Mouse (Mus musculus) NIH3T3 (cell line): Measurements from ENCODE around the gene Bpifb2.
A peak's percentile ranks its signal among the peaks of the same experiment; 100 is the strongest.
"Not testable (repeated sequence)": the region's sequence is repeated elsewhere in the genome, so short reads cannot be mapped to it uniquely, and the experiment has no call there.

Source experiments
- DNase-seq: peaks from one replicate; pipeline ENCODE4 v3.0.0-alpha.2; 2012; ENCODE audit warnings: low read depth

Gene Bpifb2

GRCm38 (mm10) chr2:153874745-153875144, at the start of gene Bpifb2:
Bpifb2 (plus strand) TSS chr2:153875045.
- no peak for DNase-seq

GRCm38 (mm10) chr2:153825900-153826299, 48.9 kb upstream of the Bpifb2 start:
- DNase-seq = not testable (repeated sequence)

- no peak for DNase-seq
Measured at GRCm38 (mm10) chr2:153827171-153827830, 47.5 kb upstream of the Bpifb2 start.

- no peak for DNase-seq
Measured at GRCm38 (mm10) chr2:153828704-153829103, 46.1 kb upstream of the Bpifb2 start.

GRCm38 (mm10) chr2:153833291-153833690, 41.6 kb upstream of the Bpifb2 start:
- no peak for DNase-seq

DNA sequence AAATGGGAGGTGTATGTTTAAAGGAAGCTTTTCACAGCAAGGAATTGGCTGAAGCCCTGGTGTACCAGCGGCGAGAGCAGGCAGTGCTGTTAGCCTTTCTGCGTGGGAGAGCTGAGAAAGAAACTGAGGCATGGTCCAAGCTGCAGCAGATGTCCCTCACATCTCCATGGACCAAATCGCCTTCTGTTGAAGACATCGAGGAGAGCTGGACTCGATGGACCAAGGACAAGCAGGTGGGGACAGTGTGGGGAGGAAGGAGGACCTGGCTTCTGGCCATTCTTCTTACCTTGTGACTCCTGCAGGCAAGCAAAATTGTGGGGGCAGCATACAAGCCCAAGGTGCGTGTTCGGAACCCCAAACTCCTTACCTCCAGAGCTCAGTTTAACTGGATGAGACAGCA, 32.0 kb upstream of the Bpifb2 start:
- no peak for DNase-seq

GRCm38 (mm10) chr2:153848389-153848788, 26.5 kb upstream of the Bpifb2 start:
- DNase-seq = no peak

- peak; percentile 10 for DNase-seq
Measured at GRCm38 (mm10) chr2:153850351-153851029, 24.4 kb upstream of the Bpifb2 start.

DNA sequence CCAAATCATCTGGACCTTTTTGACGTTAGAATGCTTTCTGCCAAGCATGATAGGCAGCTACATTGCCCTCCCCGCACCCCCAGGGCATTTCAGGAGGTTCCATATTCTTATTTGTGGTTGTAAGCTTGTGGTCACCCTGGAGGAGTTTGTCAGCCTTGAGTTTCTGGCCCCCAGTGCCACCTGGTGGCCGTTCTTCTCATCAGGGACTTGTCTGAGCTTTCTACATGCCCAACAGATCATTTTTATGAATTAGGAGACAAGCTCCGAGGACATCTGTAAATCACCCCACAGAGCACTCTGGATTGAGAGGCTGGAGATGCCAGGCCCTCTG, 23.9 kb upstream of the Bpifb2 start:
- DNase-seq = peak; percentile 72

GRCm38 (mm10) chr2:153853544-153853943, 21.3 kb upstream of the Bpifb2 start:
- no peak for DNase-seq

GRCm38 (mm10) chr2:153859581-153859980, 15.3 kb upstream of the Bpifb2 start:
- no peak for DNase-seq

GRCm38 (mm10) chr2:153860315-153860714, 14.5 kb upstream of the Bpifb2 start:
- DNase-seq = no peak

- DNase-seq = no peak
Measured at GRCm38 (mm10) chr2:153860715-153861114, 14.1 kb upstream of the Bpifb2 start.

GRCm38 (mm10) chr2:153861960-153862359, 12.9 kb upstream of the Bpifb2 start:
- DNase-seq = no peak

GRCm38 (mm10) chr2:153870984-153871383, 3.9 kb upstream of the Bpifb2 start, which contains the start of gene Sun5:
Sun5 (minus strand) TSS chr2:153871084.
- no peak for DNase-seq

GRCm38 (mm10) chr2:153899111-153899510, 24.3 kb downstream of the Bpifb2 start:
- no peak for DNase-seq

DNA sequence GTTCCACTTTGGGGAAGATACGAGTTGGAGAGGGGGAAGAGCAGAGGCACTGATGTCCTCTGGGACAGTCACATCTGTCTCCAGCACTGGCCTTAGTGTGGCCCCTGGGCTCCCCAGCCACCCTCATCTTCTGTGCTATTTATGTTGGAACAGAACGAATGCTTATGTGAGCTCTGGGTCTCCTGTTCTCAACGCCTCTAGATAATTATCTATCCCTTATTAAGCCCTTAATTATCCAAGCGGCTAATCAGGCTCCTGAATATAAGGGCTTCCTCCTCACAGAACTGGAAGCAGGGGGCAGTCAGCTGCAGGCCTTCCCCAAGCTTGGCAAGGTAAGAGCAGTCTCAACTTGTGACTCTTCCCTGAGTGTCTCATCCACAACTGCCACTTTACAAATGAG, 25.2 kb downstream of the Bpifb2 start, which contains the start of gene Bpifb6:
TSS of gene Bpifb6 (plus strand) at position 301 of the 400 bp plus-strand sequence.
- no peak for DNase-seq

- DNase-seq = no peak
Measured at GRCm38 (mm10) chr2:153902726-153903125, 27.9 kb downstream of the Bpifb2 start.

DNA sequence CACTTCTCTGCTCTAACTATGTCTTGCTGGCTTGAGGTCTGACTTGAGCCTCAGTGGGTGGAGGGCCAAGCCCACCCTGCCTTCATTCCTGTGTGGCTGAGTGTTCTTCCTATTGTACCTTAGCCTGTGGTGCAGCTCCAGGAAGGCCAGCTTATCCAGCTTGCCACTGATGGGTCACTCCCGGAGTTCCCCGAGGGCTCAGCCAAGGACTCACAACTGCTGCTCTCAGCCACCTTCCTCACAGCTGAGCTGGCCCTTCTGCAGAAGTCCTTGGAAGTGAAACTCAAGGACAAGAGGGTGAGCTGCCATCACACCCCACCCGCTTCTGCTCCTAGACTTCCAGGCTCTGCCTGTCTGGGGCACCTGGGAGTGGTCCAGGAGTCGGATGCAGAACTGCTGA, 31.8 kb downstream of the Bpifb2 start:
- no peak for DNase-seq

GRCm38 (mm10) chr2:153914151-153914550, 39.3 kb downstream of the Bpifb2 start:
- peak; percentile 7 for DNase-seq

GRCm38 (mm10) chr2:153917930-153918329, 43.1 kb downstream of the Bpifb2 start, which contains the start of gene Bpifb3:
Bpifb3 (plus strand) TSS chr2:153918230.
- no peak for DNase-seq

GRCm38 (mm10) chr2:153921246-153921645, 46.4 kb downstream of the Bpifb2 start:
- DNase-seq = no peak

DNA sequence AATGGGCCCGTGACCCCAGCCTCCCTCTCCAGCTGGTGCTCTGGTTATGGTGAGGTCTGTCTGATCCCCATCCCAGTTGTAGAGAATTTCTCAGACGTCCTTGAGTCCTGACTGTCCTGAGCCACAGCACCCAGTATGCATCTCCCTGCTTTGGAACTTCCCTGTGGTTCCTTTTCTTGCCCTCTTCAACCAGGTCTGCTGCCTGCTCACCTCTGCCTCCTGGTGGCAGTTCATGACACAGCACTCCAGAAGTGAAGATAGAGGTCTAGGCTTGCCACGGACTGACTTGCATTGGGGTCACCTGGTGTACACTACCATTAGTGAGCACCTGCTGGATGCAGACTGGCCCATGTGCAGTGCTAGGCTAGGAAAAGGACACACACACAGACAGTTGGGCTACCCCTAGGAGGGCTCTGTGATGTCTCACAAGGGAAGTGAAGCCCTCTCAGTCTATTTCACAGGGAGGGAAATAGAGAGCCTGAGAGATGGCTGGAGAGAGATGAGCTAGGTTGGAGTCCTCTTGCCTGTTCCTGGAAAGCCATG, 55.1 kb downstream of the Bpifb2 start:
- DNase-seq = peak; percentile 62
